Mouse (Mus musculus): ENCODE data around the gene Plin2.

DNA sequence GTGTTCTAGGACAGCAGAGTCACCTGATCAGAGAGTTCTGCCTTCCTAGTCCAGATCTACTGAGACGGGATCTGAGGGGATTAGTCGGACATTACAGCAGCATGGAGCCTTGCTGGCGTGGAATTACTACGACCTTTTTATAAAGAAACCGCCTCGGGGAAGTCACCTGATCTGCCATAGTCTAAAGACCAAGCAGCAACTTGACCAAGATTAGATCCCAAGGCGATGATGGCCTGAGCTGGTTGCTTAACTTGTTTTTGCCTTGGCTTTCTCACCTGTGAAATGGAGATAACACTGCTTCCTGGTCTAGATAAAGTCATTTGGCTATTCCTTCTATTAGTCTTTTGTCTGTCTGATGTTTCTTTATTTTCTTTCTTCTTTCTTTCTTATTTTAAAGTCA is 2.6 kb upstream of the Plin2 start:
- TF ChIP-seq CTCF (IDR thresholded peaks at IDR 0.05) (no peak), EP300 (IDR thresholded peaks at IDR 0.05) (no peak)
